Mouse (Mus musculus) liver, embryonic 13.5 days (tissue): ENCODE data around the gene Tssk2. TPM values are rescaled to one million over a fixed set of nuclear protein-coding genes. Genes with fewer than 3 reads are reported as not detected.

Source experiments
- ATAC-seq: fragments of 200-750 bp; cut with Nextera tagmentation; 2 replicates; pipeline ENCODE4 v1.8.0; 2017; ENCODE audit warnings: low read depth, mild to moderate bottlenecking, moderate number of reproducible peaks, moderate library complexity
- DNase-seq: peaks from one replicate; pipeline ENCODE4 v3.0.0; 2022
- H3K27ac ChIP-seq: fragments of 300-500 bp; sonication (generic); 2 replicates; pipeline ENCODE4 v1.5.1; 2015; ENCODE audit warnings: moderate library complexity, mild to moderate bottlenecking, inconsistent platforms
- H3K27me3 ChIP-seq: fragments of 300-500 bp; sonication (generic); 2 replicates; pipeline ENCODE4 v1.6.1; 2015; ENCODE audit warnings: mild to moderate bottlenecking, inconsistent platforms
- H3K36me3 ChIP-seq: fragments of 300-500 bp; sonication (generic); 2 replicates; pipeline ENCODE4 v1.6.1; 2015; ENCODE audit warnings: mild to moderate bottlenecking, inconsistent platforms
- H3K4me1 ChIP-seq: fragments of 300-500 bp; sonication (generic); replicated peaks from 2 replicates; pipeline ENCODE4 v1.6.1; 2015; ENCODE audit warnings: inconsistent platforms
- H3K4me2 ChIP-seq: fragments of 300-500 bp; sonication (generic); 2 replicates; pipeline ENCODE4 v1.6.1; 2015; ENCODE audit warnings: inconsistent platforms, mild to moderate bottlenecking, moderate library complexity
- H3K4me3 ChIP-seq: fragments of 300-500 bp; sonication (generic); replicated peaks from 2 replicates; pipeline ENCODE4 v1.5.1; 2015; ENCODE audit warnings: mild to moderate bottlenecking, inconsistent platforms
- H3K9ac ChIP-seq: fragments of 300-500 bp; sonication (generic); 2 replicates; pipeline ENCODE4 v1.6.1; 2015; ENCODE audit warnings: mild to moderate bottlenecking, inconsistent platforms
- H3K9me3 ChIP-seq: fragments of 300-500 bp; sonication (generic); replicated peaks from 2 replicates; pipeline ENCODE4 v1.6.1; 2016; ENCODE audit warnings: inconsistent platforms
- WGBS: fragments of 180-500 bp; shearing (Covaris S2); methylation state at CpG from one replicate; pipeline ENCODE4 v1.1.7; 2015; ENCODE audit not compliant: insufficient replicate concordance; 5-methylcytosine and 5-hydroxymethylcytosine counted together
- polyA plus RNA-seq: library from polyadenylated mRNA; unstranded; fragments of >200 nt; fragmentation: Nextera tagmentation; extraction: Ambion mirVana; gene quantifications from 2 replicates; pipeline ENCODE4 v1.2.1, GENCODE M21; 2015

The Tssk2 gene
- polyA plus RNA-seq, 1 experiment from 2014 or later = not detected

- Histone ChIP-seq H3K36me3 (peaks cover 33% of the 10 kb centered on the region), H3K4me3 (peak within 1 kb of the TSS; percentile 74), H3K4me1 (peaks cover 25% of the 10 kb centered on the region), H3K27me3 (peaks cover 46% of the 10 kb centered on the region), H3K9ac (peak within 1 kb of the TSS; percentile 77), H3K27ac (peak within 1 kb of the TSS; percentile 57), H3K9me3 (no peaks in the 10 kb centered on the region), H3K4me2 (peak within 1 kb of the TSS; percentile 87)
- DNase-seq = peak; percentile 84
- peak; percentile 90 for ATAC-seq
- WGBS = under 1% methylated on average over 35 of the region's 35 CpGs
Observed at GRCm38 (mm10) chr16:17911052-17911595, 12.7 kb downstream of the Tssk2 start, which contains the start of gene Ess2. TSS of gene Ess2 (minus strand) at chr16:17911348.

DNA sequence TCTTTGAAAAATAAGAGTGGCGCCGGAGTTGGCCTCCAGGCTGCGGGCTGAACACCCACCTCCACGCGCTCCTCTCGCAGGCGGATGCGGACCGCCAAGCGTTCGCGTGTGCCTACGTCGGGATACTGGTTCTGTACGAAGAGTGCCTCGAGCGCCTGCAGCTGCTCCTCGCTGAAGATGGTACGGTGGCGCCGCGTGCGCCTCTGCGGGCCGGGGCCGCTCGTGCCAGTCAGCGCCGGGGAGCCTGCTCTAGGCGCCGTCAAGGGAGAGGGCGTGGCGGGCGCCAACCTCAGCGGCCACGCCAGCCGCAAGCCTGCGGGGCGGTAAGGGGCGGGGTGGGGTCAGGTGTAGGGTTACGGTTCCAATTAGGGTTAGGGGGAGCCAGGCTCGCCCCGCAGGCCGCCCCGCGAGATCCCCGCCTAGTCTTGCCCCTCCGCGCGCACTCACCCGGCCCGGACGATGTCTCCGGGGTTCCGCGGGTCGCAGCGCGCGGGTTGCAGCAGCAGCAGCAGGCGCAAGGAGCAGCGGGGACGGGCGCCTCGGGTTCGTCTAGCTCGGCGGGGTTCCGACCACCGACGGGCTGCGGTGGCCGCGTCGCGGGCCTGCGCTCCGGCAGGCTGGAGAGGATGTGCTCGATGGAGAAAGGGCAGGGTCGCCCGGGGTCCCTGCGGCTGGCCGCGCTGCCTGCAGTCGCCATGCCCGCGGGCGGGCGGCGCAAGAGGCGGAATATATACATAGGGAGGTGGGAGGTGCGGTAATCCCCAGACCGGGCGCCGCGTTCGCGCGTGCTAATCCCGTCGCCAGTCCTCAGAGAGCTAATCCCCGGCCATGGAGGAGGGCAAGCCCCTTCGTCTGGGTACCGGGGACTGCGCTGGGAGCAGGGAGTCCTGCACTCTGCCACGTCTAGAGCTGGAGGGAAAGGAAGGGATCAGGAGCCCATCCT lies 16.1 kb downstream of the Tssk2 start, which contains the start of gene Gsc2:
Gene Gsc2 (minus strand): TSS at position 753 of the 943 bp plus-strand sequence.
- ATAC-seq = no peak
- Histone ChIP-seq H3K4me2 (peak within 1 kb of the TSS; percentile 66), H3K27ac (no peak within 1 kb of the TSS), H3K4me3 (peak within 1 kb of the TSS; percentile 53), H3K9ac (no peak within 1 kb of the TSS), H3K4me1 (peaks cover 25% of the 10 kb centered on the region), H3K27me3 (peaks cover 78% of the 10 kb centered on the region), H3K36me3 (no peaks in the 10 kb centered on the region), H3K9me3 (no peaks in the 10 kb centered on the region)
- WGBS = under 1% methylated on average over 105 of the region's 106 CpGs
- no peak for DNase-seq

GRCm38 (mm10) chr16:17920586-17920985 lies 22.1 kb downstream of the Tssk2 start:
- H3K4me2 ChIP-seq = peak overlapping the region; percentile 93
- H3K4me3 ChIP-seq = peak overlapping the region; percentile 84
- peak overlapping the region; percentile 89 for H3K9ac ChIP-seq
- peaks cover 41% of the 10 kb centered on the region for H3K27me3 ChIP-seq
- H3K36me3 ChIP-seq = peaks cover 10% of the 10 kb centered on the region
- WGBS = 33% methylated on average over 20 of the region's 20 CpGs
- H3K4me1 ChIP-seq = peaks cover 44% of the 10 kb centered on the region
- ATAC-seq (no peak), DNase-seq (no peak)
- H3K9me3 ChIP-seq = no peaks in the 10 kb centered on the region
- H3K27ac ChIP-seq = no peak overlapping the region

DNA sequence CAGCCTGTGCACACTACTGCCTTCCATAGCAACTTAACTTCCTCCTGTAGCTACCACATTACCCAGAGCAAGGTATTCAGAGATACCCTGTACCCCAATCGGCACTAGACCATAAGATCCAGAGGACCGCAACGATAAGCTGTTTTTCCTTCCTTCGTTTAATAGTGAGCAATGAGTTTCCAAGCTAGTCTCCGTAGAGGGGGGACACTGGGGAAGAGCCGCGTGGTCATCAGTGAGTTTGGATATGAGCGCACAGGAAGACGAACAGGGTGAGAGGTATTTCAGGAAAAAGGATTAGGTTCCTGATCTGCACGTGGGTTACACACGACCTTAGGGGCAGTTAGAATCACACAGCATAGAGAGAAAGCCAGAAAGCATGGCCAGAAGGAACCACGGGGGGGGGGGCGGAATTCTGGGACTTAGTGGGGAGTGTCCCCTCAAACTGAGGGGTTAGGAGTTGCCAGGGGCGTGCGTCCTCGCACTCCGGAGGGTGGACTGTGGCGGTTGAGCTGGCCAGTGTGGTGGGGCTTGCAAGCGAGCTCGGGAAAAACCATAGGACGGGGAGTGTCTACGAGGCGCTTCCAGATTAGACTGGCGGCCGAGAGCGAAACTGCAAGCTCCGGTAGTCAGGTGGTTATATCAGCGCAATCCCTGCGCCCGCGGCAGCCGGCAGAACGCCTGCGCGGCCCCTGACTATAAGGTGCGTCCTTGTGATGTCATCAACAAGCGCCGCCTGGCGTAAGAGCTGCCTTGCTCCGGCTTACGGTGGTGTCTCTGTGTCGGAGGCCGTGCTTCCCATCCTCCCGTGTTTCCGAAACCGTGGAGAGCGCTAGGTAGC lies 23.1 kb downstream of the Tssk2 start:
- Histone ChIP-seq H3K9ac (peak overlapping the region; percentile 89), H3K4me3 (peak overlapping the region; percentile 84), H3K4me1 (peaks cover 52% of the 10 kb centered on the region), H3K27ac (peak overlapping the region; percentile 89), H3K9me3 (no peaks in the 10 kb centered on the region), H3K4me2 (peak overlapping the region; percentile 93), H3K27me3 (peaks cover 31% of the 10 kb centered on the region), H3K36me3 (peaks cover 19% of the 10 kb centered on the region)
- ATAC-seq (peak; percentile 88), DNase-seq (peak; percentile 91)
- 2% methylated on average over 47 of the region's 47 CpGs for WGBS

DNA sequence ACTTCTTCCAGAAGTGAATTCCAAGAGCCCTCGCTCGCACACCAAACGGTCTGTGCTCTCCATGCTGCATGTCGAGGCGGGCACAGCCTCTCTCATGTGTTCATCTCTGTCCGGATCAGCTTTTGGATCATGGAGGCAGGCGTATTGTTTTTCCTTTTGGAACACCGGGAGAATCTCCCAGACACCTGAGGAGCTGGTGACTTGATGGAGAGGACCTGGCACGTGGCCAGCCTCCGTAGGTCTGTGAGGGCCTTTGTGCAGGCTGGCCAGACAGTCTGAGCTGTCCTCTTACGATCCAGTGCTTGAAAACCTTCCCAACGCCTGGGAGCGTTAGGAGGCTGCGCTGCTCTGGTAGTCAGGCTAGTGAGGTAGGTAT lies 23.7 kb downstream of the Tssk2 start:
- ATAC-seq = peak; percentile 14; the same call in 1 of the 2 replicates
- Histone ChIP-seq H3K4me1 (peaks cover 58% of the 10 kb centered on the region), H3K4me2 (peak overlapping the region; percentile 93), H3K9ac (peak overlapping the region; percentile 89), H3K4me3 (peak overlapping the region; percentile 84), H3K9me3 (no peaks in the 10 kb centered on the region), H3K27me3 (peaks cover 25% of the 10 kb centered on the region), H3K27ac (peak overlapping the region; percentile 83), H3K36me3 (peaks cover 22% of the 10 kb centered on the region)
- no peak for DNase-seq
- WGBS = 0% methylated on average over 14 of the region's 14 CpGs

DNA sequence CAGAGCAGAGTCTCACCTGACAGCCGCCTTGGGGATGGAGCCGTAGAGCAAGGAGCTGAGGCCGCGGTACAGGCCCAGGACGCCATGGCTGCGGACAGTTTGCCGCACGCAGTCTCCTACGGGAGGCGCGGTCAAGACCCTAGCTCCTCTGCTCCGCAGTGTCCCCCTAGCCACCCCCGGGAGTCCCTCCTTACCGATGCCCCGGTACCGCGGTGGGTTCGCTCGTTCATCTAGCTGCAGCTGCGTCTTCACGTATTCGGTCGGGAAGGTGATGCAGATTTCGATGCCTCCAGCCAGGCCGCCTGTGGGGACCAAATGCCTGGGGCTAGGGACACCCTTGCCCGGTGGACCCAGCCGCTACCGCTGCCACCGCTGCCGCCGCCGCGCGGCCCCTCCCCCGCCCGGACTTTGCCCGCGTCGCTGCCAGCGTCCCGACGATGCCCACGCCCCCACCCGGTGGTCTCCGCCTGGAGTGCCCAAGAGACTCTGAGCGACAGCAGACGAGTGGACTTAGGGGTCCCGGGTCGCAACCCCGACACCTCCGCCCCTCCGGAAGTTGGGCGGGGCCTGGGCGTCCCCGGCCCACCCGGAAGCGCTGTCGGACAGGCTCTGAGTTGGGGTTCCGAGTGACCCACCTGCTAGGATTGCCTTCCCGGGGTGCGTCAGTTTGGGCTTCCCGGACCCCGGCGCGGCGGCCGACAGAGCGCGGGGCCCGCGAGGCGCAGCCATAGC lies 29.1 kb downstream of the Tssk2 start:
- no peaks in the 10 kb centered on the region for H3K27me3 ChIP-seq
- H3K27ac ChIP-seq = peak overlapping the region; percentile 87
- WGBS = under 1% methylated on average over 72 of the region's 72 CpGs
- peak overlapping the region; percentile 91 for H3K4me3 ChIP-seq
- H3K36me3 ChIP-seq = peaks cover 22% of the 10 kb centered on the region
- H3K4me2 ChIP-seq = peak overlapping the region; percentile 100
- H3K9me3 ChIP-seq = no peaks in the 10 kb centered on the region
- peaks cover 62% of the 10 kb centered on the region for H3K4me1 ChIP-seq
- peak overlapping the region; percentile 93 for H3K9ac ChIP-seq
- DNase-seq (no peak), ATAC-seq (peak; percentile 19)

- Histone ChIP-seq H3K27me3 (no peaks in the 10 kb centered on the region), H3K4me2 (peak within 1 kb of the TSS; percentile 100), H3K36me3 (peaks cover 22% of the 10 kb centered on the region), H3K27ac (peak within 1 kb of the TSS; percentile 87), H3K4me1 (peaks cover 62% of the 10 kb centered on the region), H3K9me3 (no peaks in the 10 kb centered on the region), H3K9ac (peak within 1 kb of the TSS; percentile 93), H3K4me3 (peak within 1 kb of the TSS; percentile 91)
- peak; percentile 86 for ATAC-seq
- WGBS = under 1% methylated on average over 47 of the region's 47 CpGs
- peak; percentile 89 for DNase-seq
Observed at GRCm38 (mm10) chr16:17928087-17928580, 29.7 kb downstream of the Tssk2 start, which contains the start of gene Slc25a1. TSS of gene Slc25a1 (minus strand) at chr16:17928219.

GRCm38 (mm10) chr16:17928627-17929104 lies 30.2 kb downstream of the Tssk2 start:
- ATAC-seq (peak; percentile 62), DNase-seq (peak; percentile 73)
- H3K36me3 ChIP-seq = peaks cover 22% of the 10 kb centered on the region
- peak overlapping the region; percentile 93 for H3K9ac ChIP-seq
- peak overlapping the region; percentile 91 for H3K4me3 ChIP-seq
- peak overlapping the region; percentile 87 for H3K27ac ChIP-seq
- H3K4me2 ChIP-seq = peak overlapping the region; percentile 100
- peaks cover 62% of the 10 kb centered on the region for H3K4me1 ChIP-seq
- no peaks in the 10 kb centered on the region for H3K9me3 ChIP-seq
- H3K27me3 ChIP-seq = no peaks in the 10 kb centered on the region
- 0% methylated on average over 9 of the region's 9 CpGs for WGBS

GRCm38 (mm10) chr16:17929211-17929610 lies 30.8 kb downstream of the Tssk2 start:
- DNase-seq (no peak), ATAC-seq (no peak)
- Histone ChIP-seq H3K4me1 (peaks cover 64% of the 10 kb centered on the region), H3K9ac (peak overlapping the region; percentile 93), H3K36me3 (peaks cover 22% of the 10 kb centered on the region), H3K27ac (peak overlapping the region; percentile 87), H3K4me2 (peak overlapping the region; percentile 100; the same call in 1 of the 2 replicates), H3K27me3 (no peaks in the 10 kb centered on the region), H3K9me3 (no peaks in the 10 kb centered on the region), H3K4me3 (peak overlapping the region; percentile 91; the same call in 1 of the 2 replicates)
- WGBS = 26% methylated on average over 2 of the region's 2 CpGs

GRCm38 (mm10) chr16:17929631-17930030 lies 31.2 kb downstream of the Tssk2 start:
- Histone ChIP-seq H3K4me2 (no peak overlapping the region), H3K27ac (peak overlapping the region; percentile 87), H3K9ac (no peak overlapping the region), H3K36me3 (peaks cover 22% of the 10 kb centered on the region), H3K4me1 (peaks cover 64% of the 10 kb centered on the region), H3K9me3 (no peaks in the 10 kb centered on the region), H3K27me3 (no peaks in the 10 kb centered on the region), H3K4me3 (no peak overlapping the region)
- ATAC-seq (no peak), DNase-seq (no peak)
- 79% methylated on average over 2 of the region's 2 CpGs for WGBS
